Mouse (Mus musculus): ENCODE measurements around the gene Rnf38.

- TF ChIP-seq CTCF (IDR thresholded peaks at IDR 0.05; ENCODE audit: low read depth, low read length), result no peak
- no peak for TF ChIP-seq GATA1 (IDR thresholded peaks at IDR 0.05; ENCODE audit: borderline replicate concordance, low read length)
- no peak for TF ChIP-seq POLR2AphosphoS5 (IDR thresholded peaks at IDR 0.05; ENCODE audit: insufficient replicate concordance, low read depth, low read length)
These were observed 16.7 kb downstream of the Rnf38 start for GRCm38 (mm10) chr4:44216797-44217442.
